10 mouse cellular contexts compared by ENCODE assay signal in the genomic region with DNA sequence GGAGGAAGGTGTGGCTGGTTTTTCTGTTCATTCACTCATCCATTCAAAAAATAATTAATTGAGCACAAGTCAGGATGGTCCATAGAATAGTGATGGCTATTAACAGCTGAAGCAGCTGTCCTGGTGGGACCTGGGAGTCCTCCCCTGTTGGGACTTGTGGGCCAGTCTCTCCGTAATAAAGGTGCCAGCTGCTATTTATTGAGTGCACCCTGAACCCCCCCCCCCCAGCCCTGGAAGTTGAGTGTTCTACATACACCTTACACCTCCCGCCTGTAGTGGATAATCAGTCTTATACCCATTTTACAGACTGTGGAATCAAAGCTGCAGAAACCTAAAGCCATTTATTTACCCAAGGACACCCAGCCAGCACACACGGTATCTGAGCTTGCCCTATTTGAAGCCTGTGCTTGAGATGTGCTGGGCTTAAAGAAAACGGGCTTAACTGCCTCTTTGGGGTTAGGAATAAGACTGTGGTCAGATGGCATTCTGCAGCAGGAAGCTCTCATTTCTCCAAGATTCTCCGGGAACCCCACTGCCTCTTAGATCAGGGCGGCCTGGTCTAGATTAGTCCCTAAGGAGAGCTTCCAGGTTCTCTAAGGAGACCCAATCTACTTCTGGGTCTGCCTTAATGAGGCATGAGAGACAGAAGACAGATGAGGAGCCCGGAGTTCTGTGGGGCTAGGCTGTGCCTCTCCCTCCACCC. TPM values are rescaled to one million over a fixed set of nuclear protein-coding genes. Genes with fewer than 3 reads are reported as not detected.
A peak's percentile ranks its signal among the peaks of the same experiment; 100 is the strongest.
DNase-seq lines count a peak whose midpoint lies in the region; ATAC-seq lines count a peak whose summit lies in the region.
"Had no signal": no experiment of that assay in that cellular context is flagged by ENCODE, and none has a peak within 500 bp of the region (broad histone marks: within the 10 kb centered on the region; RNA-seq: fewer than 3 reads in every experiment).

No protein-coding gene starts in this region.

- no peaks in the 10 kb centered on the region for H3K9me3 ChIP-seq in heart, embryonic 11.5 days (replicated peaks; ENCODE audit: control insufficient read depth, low read length)
- H3K9me3 ChIP-seq in embryonic facial prominence, embryonic 11.5 days (replicated peaks; ENCODE audit: control insufficient read depth, low read length) = no peaks in the 10 kb centered on the region
- no peaks in the 10 kb centered on the region for H3K9me3 ChIP-seq in hindbrain, embryonic 15.5 days

- H3K27me3 ChIP-seq in heart, embryonic 11.5 days (ENCODE audit: control insufficient read depth, insufficient read depth, low read length) = no peaks in the 10 kb centered on the region
- no peaks in the 10 kb centered on the region for H3K27me3 ChIP-seq in embryonic facial prominence, embryonic 11.5 days (ENCODE audit: control insufficient read depth, insufficient read depth, low read length)
- H3K27me3 ChIP-seq in hindbrain, embryonic 15.5 days = no peaks in the 10 kb centered on the region

- intact Hi-C loops in heart, postnatal 14 days (cut with DNase I) = no loop called here

- peak overlapping the region; percentile 10; the same call in 1 of the 2 replicates for H3K27ac ChIP-seq in heart, embryonic 11.5 days (ENCODE audit: low read depth, low read length)
- H3K27ac ChIP-seq in embryonic facial prominence, embryonic 11.5 days (replicated peaks; ENCODE audit: low read depth, low read length) = peak overlapping the region; percentile 99
- peak overlapping the region; percentile 99 for H3K27ac ChIP-seq in hindbrain, embryonic 15.5 days (replicated peaks)

- WGBS in heart, embryonic 11.5 days (ENCODE audit: insufficient replicate concordance) = 66% methylated on average over 7 of the region's 7 CpGs
- WGBS in embryonic facial prominence, embryonic 11.5 days = 28% methylated on average over 7 of the region's 7 CpGs
- WGBS in hindbrain, embryonic 15.5 days = 25% methylated on average over 7 of the region's 7 CpGs

- peaks cover 4% of the 10 kb centered on the region; the same call in 1 of the 2 replicates for H3K36me3 ChIP-seq in heart, embryonic 11.5 days (ENCODE audit: control insufficient read depth, insufficient read depth, low read length)
- H3K36me3 ChIP-seq in embryonic facial prominence, embryonic 11.5 days (replicated peaks; ENCODE audit: control insufficient read depth, insufficient read depth, low read depth, low read length) = peaks cover 9% of the 10 kb centered on the region
- H3K36me3 ChIP-seq in hindbrain, embryonic 15.5 days = peaks cover 6% of the 10 kb centered on the region

- no peak overlapping the region for H3K9ac ChIP-seq in heart, embryonic 11.5 days (ENCODE audit: low read depth, low read length)
- peak overlapping the region; percentile 78 for H3K9ac ChIP-seq in embryonic facial prominence, embryonic 11.5 days (replicated peaks; ENCODE audit: low read length)
- peak overlapping the region; percentile 63 for H3K9ac ChIP-seq in hindbrain, embryonic 15.5 days

- no peak for ATAC-seq in heart, embryonic 11.5 days (replicated peaks; ENCODE audit: insufficient number of reproducible peaks, low FRiP score, low TSS enrichment)
- peak; percentile 11; the same call in 1 of the 2 replicates for ATAC-seq in embryonic facial prominence, embryonic 11.5 days (replicated peaks; ENCODE audit: insufficient number of reproducible peaks, low FRiP score, low TSS enrichment, low read depth)
- no peak for ATAC-seq in hindbrain, embryonic 15.5 days (ENCODE audit: low FRiP score, low read depth)

- peaks cover 19% of the 10 kb centered on the region for H3K4me1 ChIP-seq in heart, embryonic 11.5 days (ENCODE audit: control insufficient read depth, insufficient read depth, low read length)
- H3K4me1 ChIP-seq in embryonic facial prominence, embryonic 11.5 days (ENCODE audit: control insufficient read depth, insufficient read depth, low read length) = peaks cover 44% of the 10 kb centered on the region
- H3K4me1 ChIP-seq in hindbrain, embryonic 15.5 days (replicated peaks) = peaks cover 72% of the 10 kb centered on the region

- DNase-seq in heart, postnatal 14 days = no peak
- DNase-seq in embryonic facial prominence, embryonic 11.5 days (ENCODE audit: low spot score) = peak; percentile 49
- peak; percentile 50 for DNase-seq in neural tube, embryonic 10.5 days (ENCODE audit: extremely low spot score, low spot score)
- no peak for DNase-seq in frontal cortex, postnatal 36 days (ENCODE audit: low spot score in 2 of 2)
- DNase-seq in spleen, postnatal 36 days (ENCODE audit: low spot score in 2 of 2) = no peak
- no peak for DNase-seq in left cerebral cortex, adult 8-10 months (ENCODE audit: low spot score in 2 of 2)
- DNase-seq: cerebellum, adult 11 months had no signal

- H3K4me2 ChIP-seq in heart, embryonic 11.5 days = no peak overlapping the region
- H3K4me2 ChIP-seq in embryonic facial prominence, embryonic 11.5 days (ENCODE audit: low read depth, low read length) = peak overlapping the region; percentile 54
- peak overlapping the region; percentile 60 for H3K4me2 ChIP-seq in hindbrain, embryonic 15.5 days

- H3K4me3 ChIP-seq in heart, embryonic 11.5 days (ENCODE audit: low read depth, low read length) = no peak overlapping the region
- peak overlapping the region; percentile 23 for H3K4me3 ChIP-seq in embryonic facial prominence, embryonic 11.5 days (ENCODE audit: low read depth, low read length)
- H3K4me3 ChIP-seq in hindbrain, embryonic 15.5 days = peak overlapping the region; percentile 32; the same call in 1 of the 2 replicates

RNA-seq across cellular contexts. Expression of a gene that starts 8.0 kb away (rescaled TPM):
- polyA plus RNA-seq in heart, embryonic 11.5 days (2014; fragmentation: Nextera tagmentation; extraction: Ambion mirVana) = 7.6 and 9.4 TPM in 2 replicates
- 1 to 10 TPM; 1.9 to 2.0 TPM for total RNA-seq in heart, postnatal 14 days (2021)
- polyA plus RNA-seq in embryonic facial prominence, embryonic 11.5 days (2014; fragmentation: Nextera tagmentation; extraction: Ambion mirVana) = 52.4 and 53.9 TPM in 2 replicates
- 59.9 and 60.3 TPM in 2 replicates for polyA plus RNA-seq in hindbrain, embryonic 15.5 days (2015; fragmentation: Nextera tagmentation; extraction: Ambion mirVana)
- 10 to 100 TPM; 43.2 to 58.9 (median 51.0) TPM for total RNA-seq in left cerebral cortex, adult 8-10 months (2022)

RNA-seq across cellular contexts. Expression of a gene that starts 28.7 kb away (rescaled TPM):
- 1.0 and 1.2 TPM in 2 replicates for polyA plus RNA-seq in heart, embryonic 11.5 days (2014; fragmentation: Nextera tagmentation; extraction: Ambion mirVana)
- not detected for total RNA-seq in heart, postnatal 14 days (2021)
- polyA plus RNA-seq in embryonic facial prominence, embryonic 11.5 days (2014; fragmentation: Nextera tagmentation; extraction: Ambion mirVana) = not detected in 2 replicates
- polyA plus RNA-seq in hindbrain, embryonic 15.5 days (2015; fragmentation: Nextera tagmentation; extraction: Ambion mirVana) = 0.54 TPM in 1 of 2 replicates, not detected in the other
- not detected for total RNA-seq in left cerebral cortex, adult 8-10 months (2022)
- total RNA-seq: left cerebral cortex, postnatal 36 days had no signal

RNA-seq across cellular contexts. Expression of a gene that starts 47.1 kb away (rescaled TPM):
- 15.8 and 19.2 TPM in 2 replicates for polyA plus RNA-seq in heart, embryonic 11.5 days (2014; fragmentation: Nextera tagmentation; extraction: Ambion mirVana)
- total RNA-seq in heart, postnatal 14 days (2021) = 10 to 100 TPM; 17.9 to 18.7 TPM
- polyA plus RNA-seq in embryonic facial prominence, embryonic 11.5 days (2014; fragmentation: Nextera tagmentation; extraction: Ambion mirVana) = 12.7 and 17.2 TPM in 2 replicates
- 27.3 and 32.2 TPM in 2 replicates for polyA plus RNA-seq in hindbrain, embryonic 15.5 days (2015; fragmentation: Nextera tagmentation; extraction: Ambion mirVana)
- total RNA-seq in left cerebral cortex, adult 8-10 months (2022) = 10 to 100 TPM; 27.1 to 38.6 (median 33.1) TPM

Comparison
In these comparisons a context has a peak if more than half of its experiments do, and no peak if none do; other contexts are left out.
1. H3K27ac ChIP-seq: peak in every context shown above with its lines; median percentile 99 in embryonic facial prominence, embryonic 11.5 days; 99 in hindbrain, embryonic 15.5 days; 10 in heart, embryonic 11.5 days.
2. DNase-seq: peak in embryonic facial prominence, embryonic 11.5 days (single experiment) and neural tube, embryonic 10.5 days (single experiment); none in heart, postnatal 14 days (0 of 2), frontal cortex, postnatal 36 days (0 of 2), spleen, postnatal 36 days (0 of 2) and left cerebral cortex, adult 8-10 months (0 of 2).